8 mouse cellular contexts compared by ENCODE assay signal in genomic region chr8:119861706-119862389, GRCm38 (mm10). TPM values are rescaled to one million over a fixed set of nuclear protein-coding genes. Genes with fewer than 3 reads are reported as not detected.
DNase-seq lines count a peak whose midpoint lies in the region; ATAC-seq lines count a peak whose summit lies in the region.

TSS of gene Klhl36 (plus strand) at chr8:119862266.

- WGBS in hindbrain, embryonic 15.5 days = under 1% methylated on average over 35 of the region's 35 CpGs

- DNase-seq in T-cell, adult 2 months (ENCODE audit: low spot score) = peak; percentile 95
- DNase-seq in cerebellum, postnatal 36 days = peak; percentile 95 to 97
- DNase-seq in frontal cortex, postnatal 36 days (ENCODE audit: low spot score in 2 of 2) = peak; percentile 95 to 96
- peak; percentile 90 for DNase-seq in left cerebral cortex, adult 11 months (ENCODE audit: low spot score)
- DNase-seq in lung, postnatal 4 days = peak; percentile 98 to 99
- DNase-seq in retina, postnatal 7 days (ENCODE audit: low read depth, low spot score) = peak; percentile 88
- DNase-seq in urinary bladder, adult 2 months (ENCODE audit: low spot score) = peak; percentile 89

- H3K9ac ChIP-seq in hindbrain, embryonic 15.5 days = peak within 1 kb of the TSS; percentile 75

- ATAC-seq in hindbrain, embryonic 15.5 days (ENCODE audit: low FRiP score, low read depth) = peak; percentile 97

- peak within 1 kb of the TSS; percentile 59 for H3K27ac ChIP-seq in hindbrain, embryonic 15.5 days (replicated peaks)

- no peaks in the 10 kb centered on the region for H3K27me3 ChIP-seq in hindbrain, embryonic 15.5 days

- peaks cover 9% of the 10 kb centered on the region for H3K4me1 ChIP-seq in hindbrain, embryonic 15.5 days (replicated peaks)

- H3K36me3 ChIP-seq in hindbrain, embryonic 15.5 days = no peaks in the 10 kb centered on the region

- peak within 1 kb of the TSS; percentile 69 for H3K4me2 ChIP-seq in hindbrain, embryonic 15.5 days

- H3K9me3 ChIP-seq in hindbrain, embryonic 15.5 days = no peaks in the 10 kb centered on the region

- peak within 1 kb of the TSS; percentile 64 for H3K4me3 ChIP-seq in hindbrain, embryonic 15.5 days

RNA-seq across cellular contexts. Expression of gene Klhl36, which starts in this region (rescaled TPM):
- 17.3 TPM in 2 replicates for polyA plus RNA-seq in hindbrain, embryonic 15.5 days (2015; fragmentation: Nextera tagmentation; extraction: Ambion mirVana)
- polyA plus RNA-seq in urinary bladder, adult 2 months (2012; rRNA removed) = 10.6 and 11.6 TPM in 2 replicates

Comparison
In these comparisons a context has a peak if more than half of its experiments do, and no peak if none do; other contexts are left out.
1. Peak in every context shown above with its lines: DNase-seq, ATAC-seq, H3K4me3 ChIP-seq and H3K27ac ChIP-seq.